Mouse (Mus musculus) lung, postnatal 0 days (tissue): ENCODE measurements around the gene Ercc2. TPM values are rescaled to one million over a fixed set of nuclear protein-coding genes. Genes with fewer than 3 reads are reported as not detected.

Experiments
- ATAC-seq: fragments of 200-750 bp; cut with Nextera tagmentation; 2 replicates; pipeline ENCODE4 v1.8.0; 2017; ENCODE audit warnings: moderate library complexity
- DNase-seq: peaks from one replicate; pipeline ENCODE4 v3.0.0-alpha.2; 2016; ENCODE audit warnings: low spot score
- H3K27ac ChIP-seq: fragments of 300-500 bp; sonication (generic); 2 replicates; pipeline ENCODE4 v1.5.1; 2014; ENCODE audit warnings: antibody characterized with exemption, mild to moderate bottlenecking, low read length, mixed read lengths
- H3K27me3 ChIP-seq: fragments of 300-500 bp; sonication (generic); replicated peaks from 2 replicates; pipeline ENCODE4 v1.6.1; 2014; ENCODE audit warnings: low read length, mixed read lengths; ENCODE audit not compliant: insufficient read depth
- H3K36me3 ChIP-seq: fragments of 300-500 bp; sonication (generic); 2 replicates; pipeline ENCODE4 v1.6.1; 2014; ENCODE audit warnings: low read length, mixed read lengths; ENCODE audit not compliant: insufficient read depth
- H3K4me1 ChIP-seq: fragments of 300-500 bp; sonication (generic); 2 replicates; pipeline ENCODE4 v1.6.1; 2014; ENCODE audit warnings: antibody characterized with exemption, low read depth, low read length, mixed read lengths; ENCODE audit not compliant: insufficient read depth
- H3K4me2 ChIP-seq: fragments of 300-500 bp; sonication (generic); replicated peaks from 2 replicates; pipeline ENCODE4 v1.6.1; 2014; ENCODE audit warnings: low read depth, mild to moderate bottlenecking, low read length, moderate library complexity, mixed read lengths
- H3K4me3 ChIP-seq: fragments of 300-500 bp; sonication (generic); 2 replicates; pipeline ENCODE4 v1.5.1; 2014; ENCODE audit warnings: low read depth, low read length
- H3K9ac ChIP-seq: fragments of 300-500 bp; sonication (generic); replicated peaks from 2 replicates; pipeline ENCODE4 v1.6.1; 2014; ENCODE audit warnings: low read depth, mild to moderate bottlenecking
- H3K9me3 ChIP-seq: fragments of 300-500 bp; sonication (generic); 2 replicates; pipeline ENCODE4 v1.6.1; 2016; ENCODE audit warnings: low read length, mixed read lengths
- CTCF ChIP-seq: IDR thresholded peaks from 2 replicates; pipeline ENCODE4 v1.5.1; 2016; ENCODE audit warnings: antibody characterized with exemption, mild to moderate bottlenecking
- EP300 ChIP-seq: IDR thresholded peaks from 2 replicates; pipeline ENCODE4 v1.6.1; 2016; ENCODE audit warnings: antibody characterized with exemption, mild to moderate bottlenecking, control low read depth
- WGBS: fragments of 180-500 bp; shearing (Covaris S2); extraction: QIAGEN DNeasy Blood & Tissue Kit; methylation state at CpG from one replicate; pipeline ENCODE4 v1.1.7; 2014; 5-methylcytosine and 5-hydroxymethylcytosine counted together
- polyA plus RNA-seq: library from polyadenylated mRNA; unstranded; fragments of >200 nt; fragmentation: Nextera tagmentation; extraction: Ambion mirVana; gene quantifications from 2 replicates; pipeline ENCODE4 v1.2.1, GENCODE M21; 2015

Gene Ercc2
- polyA plus RNA-seq, 1 experiment from 2014 or later = 9.4 TPM

- 0 out of 2 replicates have a peak, but pooled peaks cover 4% of the 10 kb centered on the region for H3K27me3 ChIP-seq
- peak overlapping the region; percentile 63 for H3K4me2 ChIP-seq
- H3K27ac ChIP-seq = peak overlapping the region; percentile 73
- peaks cover 11% of the 10 kb centered on the region for H3K36me3 ChIP-seq
- WGBS = 0% methylated on average over 31 of the region's 31 CpGs
- H3K4me3 ChIP-seq = peak overlapping the region; percentile 76
- peak overlapping the region; percentile 48 for H3K9ac ChIP-seq
- DNase-seq (peak; percentile 98), ATAC-seq (peak; percentile 94)
- TF ChIP-seq EP300 (no peak), CTCF (no peak)
- H3K9me3 ChIP-seq = no peaks in the 10 kb centered on the region
- H3K4me1 ChIP-seq = peaks cover 12% of the 10 kb centered on the region; the same call in 1 of the 2 replicates
These were observed 36.8 kb upstream of the Ercc2 start for GRCm38 (mm10) chr7:19344938-19345471.

GRCm38 (mm10) chr7:19349188-19349915 is 32.5 kb upstream of the Ercc2 start:
- no peak overlapping the region for H3K4me2 ChIP-seq
- no peak overlapping the region for H3K4me3 ChIP-seq
- ATAC-seq = no peak
- no peaks in the 10 kb centered on the region for H3K27me3 ChIP-seq
- WGBS = 79% methylated on average over 13 of the region's 13 CpGs
- TF ChIP-seq CTCF (no peak), EP300 (no peak)
- H3K27ac ChIP-seq = no peak overlapping the region
- H3K36me3 ChIP-seq = peaks cover 14% of the 10 kb centered on the region
- H3K9me3 ChIP-seq = no peaks in the 10 kb centered on the region
- DNase-seq = no peak
- H3K4me1 ChIP-seq = peaks cover 5% of the 10 kb centered on the region; the same call in 1 of the 2 replicates
- no peak overlapping the region for H3K9ac ChIP-seq

GRCm38 (mm10) chr7:19350221-19350620 is 31.6 kb upstream of the Ercc2 start:
- H3K4me1 ChIP-seq = peaks cover 5% of the 10 kb centered on the region; the same call in 1 of the 2 replicates
- no peaks in the 10 kb centered on the region for H3K9me3 ChIP-seq
- peaks cover 14% of the 10 kb centered on the region for H3K36me3 ChIP-seq
- no peaks in the 10 kb centered on the region for H3K27me3 ChIP-seq
- H3K4me3 ChIP-seq = no peak overlapping the region
- no peak overlapping the region for H3K9ac ChIP-seq
- H3K27ac ChIP-seq = no peak overlapping the region
- DNase-seq (no peak), ATAC-seq (no peak)
- TF ChIP-seq CTCF (no peak), EP300 (no peak)
- H3K4me2 ChIP-seq = no peak overlapping the region
- WGBS = 94% methylated on average over 8 of the region's 8 CpGs

GRCm38 (mm10) chr7:19354991-19355390 is 26.8 kb upstream of the Ercc2 start:
- Histone ChIP-seq H3K9ac (no peak overlapping the region), H3K4me1 (no peaks in the 10 kb centered on the region; the same call in 1 of the 2 replicates), H3K9me3 (no peaks in the 10 kb centered on the region), H3K4me2 (no peak overlapping the region), H3K27me3 (no peaks in the 10 kb centered on the region), H3K27ac (no peak overlapping the region), H3K4me3 (no peak overlapping the region), H3K36me3 (peaks cover 4% of the 10 kb centered on the region; the same call in 1 of the 2 replicates)
- TF ChIP-seq CTCF (no peak), EP300 (no peak)
- 87% methylated on average over 5 of the region's 5 CpGs for WGBS
- no peak for ATAC-seq
- no peak for DNase-seq

- Histone ChIP-seq H3K4me1 (no peaks in the 10 kb centered on the region; the same call in 1 of the 2 replicates), H3K4me2 (no peak overlapping the region), H3K9ac (no peak overlapping the region), H3K27me3 (no peaks in the 10 kb centered on the region), H3K4me3 (no peak overlapping the region), H3K9me3 (no peaks in the 10 kb centered on the region), H3K36me3 (peaks cover 4% of the 10 kb centered on the region; the same call in 1 of the 2 replicates), H3K27ac (no peak overlapping the region)
- no peak for ATAC-seq
- DNase-seq = no peak
- 67% methylated on average over 10 of the region's 10 CpGs for WGBS
- TF ChIP-seq EP300 (no peak), CTCF (no peak)
These were observed 25.5 kb upstream of the Ercc2 start for GRCm38 (mm10) chr7:19356311-19356710.

- H3K4me3 ChIP-seq = no peak overlapping the region
These were observed 24.1 kb upstream of the Ercc2 start for GRCm38 (mm10) chr7:19357381-19358375.

More at GRCm38 (mm10) chr7:19357381-19358375, 24.1 kb upstream of the Ercc2 start:
- TF ChIP-seq CTCF (no peak), EP300 (no peak)
- H3K4me1 ChIP-seq = no peaks in the 10 kb centered on the region; the same call in 1 of the 2 replicates
- H3K4me2 ChIP-seq = no peak overlapping the region
- H3K36me3 ChIP-seq = no peaks in the 10 kb centered on the region
- 89% methylated on average over 25 of the region's 25 CpGs for WGBS
- no peak for ATAC-seq
- H3K9me3 ChIP-seq = no peaks in the 10 kb centered on the region
- no peak overlapping the region for H3K9ac ChIP-seq
- no peak overlapping the region for H3K27ac ChIP-seq
- DNase-seq = no peak
- H3K27me3 ChIP-seq = no peaks in the 10 kb centered on the region
